Mouse (Mus musculus): ENCODE measurements at regions not wholly inside any gene's neighbourhood (a gene's known extent, or its start where the extent isn't known, plus 50 kb on each side); places are given as distances from the start of the nearest gene placed in this dataset.

DNA sequence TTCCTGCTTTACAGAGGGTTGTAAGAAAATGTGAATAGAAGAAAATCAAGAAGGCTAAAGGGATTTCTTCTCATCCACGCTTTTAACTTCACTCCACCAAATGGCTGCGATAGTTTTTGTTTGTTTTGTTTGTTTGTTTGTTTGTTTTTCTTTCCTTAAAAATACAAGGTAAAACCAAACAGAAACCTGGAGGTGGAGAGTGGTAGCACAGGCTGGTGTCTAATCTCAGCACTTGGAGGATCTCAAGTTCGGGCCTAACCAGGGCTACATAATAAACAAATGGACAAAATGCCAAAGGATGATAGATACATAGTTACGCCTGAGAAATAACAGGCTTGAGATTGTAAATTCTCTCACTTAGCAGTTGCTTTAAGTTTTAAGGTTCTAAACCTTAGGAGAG lies 50.8 kb upstream of the Mboat1 start:
- DNase-seq (ENCODE audit: low spot score), result peak; percentile 26

DNA sequence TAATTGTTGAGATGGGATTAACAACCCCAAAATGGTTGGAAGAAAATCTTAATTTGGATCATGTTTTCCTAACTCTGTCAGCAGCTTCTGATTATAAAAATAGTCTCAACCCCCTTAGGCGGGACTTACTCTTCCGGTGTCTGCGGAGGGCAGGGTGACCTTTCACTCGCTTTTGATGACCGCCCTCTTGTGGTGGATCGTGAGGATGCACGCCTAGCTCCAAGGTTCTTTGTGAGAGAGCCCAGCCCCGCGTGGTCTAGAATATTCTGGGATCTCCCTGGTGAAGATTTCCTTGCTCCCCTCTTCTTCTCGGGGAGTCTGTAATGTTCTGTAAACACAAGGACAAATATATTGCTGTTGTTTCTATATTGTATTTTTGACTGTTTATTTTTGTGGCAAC lies 51.3 kb upstream of the Mboat1 start:
- peak; percentile 97 for DNase-seq (ENCODE audit: low spot score)

DNA sequence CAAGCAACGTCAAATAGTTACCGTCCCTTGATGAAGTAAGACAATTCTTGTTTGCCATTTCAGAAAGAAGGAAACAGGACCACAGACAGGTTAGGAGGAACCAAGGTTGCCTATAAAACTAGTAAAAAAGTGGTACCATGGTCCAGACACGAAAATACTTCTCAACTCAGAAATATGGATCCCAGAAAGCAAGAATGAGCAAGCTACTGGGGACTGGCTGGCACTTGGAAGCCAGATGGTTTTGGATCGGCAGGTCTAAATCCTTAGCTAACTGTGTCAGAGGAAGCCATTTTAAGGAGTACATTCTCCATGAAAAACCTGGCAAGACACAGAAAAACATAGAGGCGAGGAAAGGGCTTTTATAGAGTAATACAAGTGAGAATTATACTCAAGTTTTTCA lies 51.9 kb upstream of the Mboat1 start:
- peak; percentile 2 for DNase-seq (ENCODE audit: low spot score)

DNA sequence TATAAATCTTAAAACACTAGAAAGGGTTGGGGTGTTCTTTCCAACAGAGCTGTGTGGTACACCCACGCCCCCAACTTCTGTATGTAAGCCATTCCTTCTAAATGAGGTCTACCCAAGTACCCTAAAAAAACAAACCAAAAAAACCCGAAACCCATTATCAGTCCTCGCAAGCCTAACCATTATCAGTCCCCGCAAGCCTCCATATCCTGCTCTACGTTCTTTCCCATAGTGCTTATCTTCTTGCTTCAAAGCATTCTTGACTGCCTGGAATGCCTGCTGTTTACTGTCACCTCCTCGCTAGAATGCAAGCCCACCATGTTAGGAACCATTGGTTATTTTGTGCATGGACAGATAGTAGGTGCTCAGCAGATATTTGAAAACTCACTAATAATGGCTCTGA lies 52.3 kb upstream of the Mboat1 start:
- DNase-seq (ENCODE audit: low spot score), result no peak

DNA sequence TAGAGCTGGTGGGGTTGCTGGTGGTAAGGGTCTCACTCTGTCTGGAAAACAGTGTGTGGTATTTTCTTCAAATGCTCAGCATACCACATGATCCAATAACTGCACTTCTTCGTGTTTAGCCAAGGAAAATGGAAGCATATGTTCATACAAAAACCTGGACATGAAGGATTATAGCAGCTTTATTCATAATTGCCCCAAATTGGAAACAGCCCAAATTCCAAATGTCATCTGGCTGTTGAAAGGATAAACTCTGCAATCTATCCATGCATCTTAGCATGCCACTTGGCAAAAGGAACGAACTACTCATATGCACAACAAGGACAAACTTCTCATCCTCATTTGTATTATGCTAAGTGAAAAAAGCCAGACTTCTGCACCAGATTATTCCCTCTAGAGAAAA lies 53.5 kb upstream of the Mboat1 start:
- DNase-seq (ENCODE audit: low spot score), result no peak

DNA sequence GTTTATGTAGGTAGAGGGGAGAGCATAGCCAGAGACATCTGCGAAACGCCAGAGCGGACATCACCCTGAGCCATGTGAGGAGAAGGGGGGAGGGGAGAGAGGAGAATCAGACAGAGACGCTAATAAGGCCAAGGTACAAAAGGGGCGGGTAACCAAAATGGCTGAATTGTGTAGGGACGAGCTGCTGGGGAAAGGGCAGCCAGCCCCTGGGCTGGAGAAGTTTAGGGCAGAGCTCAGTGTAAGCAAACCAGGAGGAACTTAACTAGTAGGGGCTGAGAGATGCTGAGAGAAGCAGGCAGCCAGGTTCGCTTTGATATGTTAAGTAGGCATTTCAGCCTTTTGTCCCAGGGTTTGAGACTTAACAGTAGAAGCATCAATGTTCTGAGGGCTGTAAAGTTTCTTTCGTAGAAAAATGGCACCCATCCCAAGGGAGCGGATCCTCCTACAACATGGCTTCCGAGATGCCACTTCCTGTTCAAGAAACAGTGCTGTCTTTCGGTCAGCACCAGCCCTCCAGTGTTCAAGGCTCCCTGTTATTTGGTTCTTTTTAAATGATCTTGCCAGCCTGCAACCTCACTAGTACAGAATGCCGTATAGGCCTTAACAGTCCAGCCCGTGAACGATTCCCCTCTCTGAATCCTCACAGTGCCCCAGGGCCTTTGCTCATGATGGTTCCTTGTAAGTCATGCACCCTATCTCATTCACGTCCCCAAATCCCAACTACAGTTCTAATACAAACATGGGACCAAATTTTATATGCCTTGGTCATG lies 55.4 kb upstream of the Mboat1 start:
- DNase-seq (ENCODE audit: low spot score), result peak; percentile 17

DNA sequence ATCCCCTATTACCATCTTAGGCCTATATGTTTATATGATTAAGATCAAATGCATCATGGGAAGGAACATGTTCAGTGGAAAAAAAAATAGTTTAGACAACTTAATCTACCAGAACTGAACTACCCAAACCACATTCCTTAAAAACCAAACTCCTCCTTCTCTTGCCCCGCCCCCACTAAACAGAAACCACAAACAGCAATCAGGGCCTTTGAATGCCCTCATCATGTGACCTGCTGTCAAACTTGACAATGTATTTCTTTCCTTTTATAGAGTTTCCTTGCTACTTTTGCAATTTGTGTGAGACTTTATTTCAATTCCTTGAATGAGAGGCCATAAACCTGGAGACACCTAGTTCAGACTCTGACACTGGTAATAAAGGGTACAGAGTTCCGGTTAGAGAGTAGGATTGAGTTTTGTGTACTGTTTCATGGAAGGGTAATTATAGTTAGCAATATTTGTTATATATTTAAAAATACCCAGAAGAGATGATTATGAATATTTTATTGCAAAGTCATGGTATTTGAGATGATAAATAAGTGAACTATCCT lies 61.7 kb upstream of the Mboat1 start:
- DNase-seq (ENCODE audit: low spot score), result no peak

DNA sequence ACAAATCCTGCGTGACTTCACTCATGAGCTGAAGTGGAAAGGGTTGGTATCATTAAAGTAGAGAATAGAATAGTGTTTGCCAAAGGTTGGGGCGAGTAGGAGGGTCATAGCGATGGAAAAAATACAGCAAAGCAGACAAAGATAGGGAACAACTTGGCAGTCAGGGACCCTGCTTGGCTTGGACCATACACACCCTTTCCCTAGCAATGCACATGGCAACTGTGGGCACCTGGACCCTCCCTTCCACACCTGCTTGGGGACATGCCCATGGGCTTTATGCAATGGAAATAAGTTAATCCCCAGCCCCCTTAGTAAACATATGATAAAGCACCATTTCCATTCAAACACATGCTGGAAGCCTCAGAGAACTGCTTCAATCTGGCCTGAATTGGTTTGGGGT lies 62.2 kb upstream of the Mboat1 start:
- DNase-seq (ENCODE audit: low spot score), result no peak

DNA sequence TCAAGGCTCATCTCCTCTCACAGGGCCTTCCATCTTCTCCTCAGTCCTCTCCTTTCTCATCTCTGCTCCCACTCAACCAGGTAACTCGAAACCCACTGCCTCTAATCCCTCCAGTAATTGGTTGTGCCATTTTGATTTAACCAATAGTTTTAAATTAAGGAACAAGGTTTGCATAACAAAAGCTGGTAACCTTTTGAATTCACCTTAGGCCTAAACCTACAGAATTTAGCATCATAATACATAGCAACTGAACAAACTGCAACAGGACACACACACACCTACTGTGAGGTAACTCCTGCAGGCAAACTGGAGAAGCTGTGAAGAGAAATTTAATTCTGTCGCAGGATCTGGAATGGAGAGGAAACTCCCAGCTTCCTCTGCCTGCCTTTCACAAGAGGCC lies 66.9 kb upstream of the Mboat1 start:
- no peak for DNase-seq (ENCODE audit: low spot score)

DNA sequence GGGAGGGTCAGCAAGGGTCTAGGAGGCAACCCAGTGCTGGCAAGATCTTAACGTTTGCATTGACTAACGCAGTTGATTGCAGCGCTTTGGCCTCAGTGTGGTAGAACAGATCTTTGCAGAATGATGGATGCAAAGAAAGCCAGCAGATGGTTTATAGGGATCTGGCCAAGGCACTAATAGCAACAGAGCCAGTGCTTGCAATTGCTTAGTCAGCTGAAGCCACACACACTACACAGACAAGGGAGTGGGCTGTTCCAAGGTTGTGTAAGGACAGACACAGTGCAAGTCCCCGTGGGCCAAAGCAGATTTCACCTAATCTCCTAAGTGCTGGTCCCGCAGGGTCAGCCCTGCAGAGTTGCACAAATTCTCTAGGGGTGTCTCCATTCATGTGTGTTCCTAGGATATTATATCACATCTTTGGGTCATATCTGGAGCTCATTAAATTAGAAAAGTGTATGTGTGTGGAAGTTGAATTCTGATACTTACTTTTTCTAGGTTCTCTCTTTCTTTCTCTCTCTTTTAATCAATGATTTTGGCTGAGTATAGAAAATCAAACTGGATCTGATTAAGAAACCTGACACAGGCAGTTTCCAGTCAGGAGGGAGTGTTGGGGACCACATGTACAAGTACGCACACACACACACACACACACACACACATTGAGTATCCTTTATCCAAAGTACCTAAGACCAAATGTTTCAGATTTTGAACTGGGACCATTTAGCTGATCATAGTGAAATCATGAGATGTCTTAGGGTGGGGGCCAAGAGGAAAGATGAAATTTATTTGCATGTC lies 68.5 kb upstream of the Mboat1 start:
- DNase-seq (ENCODE audit: low spot score), result no peak

DNA sequence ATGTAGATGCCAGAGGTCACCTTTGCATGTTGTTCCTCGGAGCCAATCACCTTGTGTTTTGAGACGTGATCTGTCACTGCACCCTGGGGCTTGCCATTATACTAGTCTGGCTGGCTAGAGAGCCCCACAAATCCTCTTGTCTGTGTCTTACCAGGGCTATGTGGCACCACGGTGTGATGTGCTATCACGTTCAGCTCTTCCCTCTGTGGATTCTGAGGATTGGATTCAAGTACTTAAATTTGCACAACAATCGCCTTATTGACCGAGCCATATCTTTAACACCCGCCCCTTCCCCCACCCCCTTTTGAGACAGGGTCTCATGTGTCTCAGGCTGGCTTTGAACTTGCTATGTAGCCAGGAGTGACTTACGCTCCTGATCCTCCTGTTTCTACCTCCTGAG lies 70.8 kb upstream of the Mboat1 start:
- no peak for DNase-seq (ENCODE audit: low spot score)

DNA sequence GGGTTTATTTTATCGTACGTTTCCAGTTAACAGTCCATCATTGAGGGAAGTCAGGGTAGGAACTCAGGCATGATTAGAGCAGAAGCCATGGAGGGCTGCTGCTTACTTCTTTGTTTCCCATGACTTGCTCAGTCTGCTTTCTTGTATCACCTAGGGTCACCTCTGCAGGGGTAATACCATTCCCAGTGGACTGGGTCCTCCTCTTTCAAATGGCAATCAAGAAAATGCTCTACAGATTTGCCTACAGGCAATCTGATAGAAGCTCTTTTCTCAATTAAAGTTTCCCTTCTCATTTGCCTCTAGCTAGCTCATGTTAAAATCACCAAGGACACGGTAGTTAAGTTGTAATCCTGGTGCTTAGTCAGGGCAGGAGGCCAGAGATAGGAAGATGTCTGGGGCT lies 72.5 kb upstream of the Mboat1 start:
- no peak for DNase-seq (ENCODE audit: low spot score)

DNA sequence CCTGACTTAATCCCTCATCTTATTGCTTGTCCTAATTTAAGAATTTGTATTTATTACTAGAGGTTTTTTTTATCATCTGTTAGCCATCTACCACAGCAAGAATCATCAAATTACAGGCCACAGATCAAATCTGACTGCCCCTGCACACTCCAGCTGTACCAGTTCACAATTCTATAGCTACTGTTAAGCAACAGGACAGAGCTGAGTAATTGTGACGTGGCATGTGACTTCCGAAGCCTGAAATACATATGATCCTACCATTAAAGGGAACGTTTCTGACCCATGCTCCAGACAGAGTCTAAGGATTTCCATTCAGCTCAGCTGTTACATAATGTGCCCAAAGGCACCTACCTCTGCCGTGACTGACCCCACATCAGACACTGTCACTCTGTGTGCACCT lies 74.0 kb upstream of the Mboat1 start:
- no peak for DNase-seq (ENCODE audit: low spot score)

DNA sequence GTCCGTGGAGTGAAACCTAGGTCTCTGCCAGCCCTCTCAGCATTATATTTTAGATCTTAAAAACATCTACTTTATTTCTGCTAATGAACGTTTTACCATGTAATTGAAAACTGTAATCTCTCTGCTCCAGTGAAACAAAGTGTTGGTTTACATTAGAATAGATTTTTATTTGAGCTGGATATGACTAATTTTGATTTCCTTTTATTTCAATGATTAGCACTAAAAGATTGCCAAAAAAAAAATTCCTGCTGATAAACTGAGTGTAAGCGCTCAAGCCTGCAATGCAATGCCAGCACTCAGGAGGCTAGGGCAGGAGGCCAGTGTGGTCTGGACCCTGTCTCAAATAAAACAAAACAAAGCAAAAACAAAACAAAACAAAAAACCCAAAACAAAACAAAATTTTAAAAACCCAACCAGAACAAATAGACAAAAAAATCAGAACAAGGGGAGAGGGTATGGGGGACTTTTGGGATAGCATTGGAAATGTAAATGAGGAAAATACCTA lies 69.3 kb upstream of the E2f3 start:
- DNase-seq (ENCODE audit: low spot score), result no peak

DNA sequence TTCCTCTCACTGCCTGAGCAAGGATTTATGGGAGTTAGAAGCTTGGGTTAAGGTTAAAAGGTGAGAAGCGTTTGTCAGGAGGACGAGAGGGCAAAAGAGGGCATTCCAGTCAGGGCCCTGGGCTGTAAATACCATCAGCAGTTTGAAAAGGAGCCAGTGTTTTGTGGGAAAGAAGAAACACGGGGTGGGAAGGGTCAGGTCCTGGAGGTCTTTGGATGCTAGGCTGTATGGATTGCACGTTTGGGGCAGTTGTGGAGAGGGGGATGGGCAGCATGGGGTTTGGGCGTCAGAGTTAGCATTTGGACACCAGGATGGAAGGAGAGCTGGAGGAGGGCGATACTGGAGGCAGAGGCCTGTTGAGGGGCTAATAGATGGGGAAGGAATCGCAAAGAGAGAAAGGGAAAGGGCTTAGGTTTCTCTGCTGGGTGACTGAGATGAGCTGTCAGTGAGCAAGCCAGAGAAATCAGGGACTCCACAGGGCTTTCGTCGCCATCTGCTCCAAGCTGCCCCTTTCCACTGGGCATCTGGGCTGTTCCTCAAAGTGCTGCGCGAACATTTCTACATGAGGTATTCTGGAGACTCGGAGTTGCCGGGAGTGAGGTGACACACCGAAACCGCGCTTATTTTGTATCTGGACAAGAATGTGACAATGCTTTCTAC lies 66.2 kb upstream of the E2f3 start:
- DNase-seq (ENCODE audit: low spot score), result peak; percentile 74

DNA sequence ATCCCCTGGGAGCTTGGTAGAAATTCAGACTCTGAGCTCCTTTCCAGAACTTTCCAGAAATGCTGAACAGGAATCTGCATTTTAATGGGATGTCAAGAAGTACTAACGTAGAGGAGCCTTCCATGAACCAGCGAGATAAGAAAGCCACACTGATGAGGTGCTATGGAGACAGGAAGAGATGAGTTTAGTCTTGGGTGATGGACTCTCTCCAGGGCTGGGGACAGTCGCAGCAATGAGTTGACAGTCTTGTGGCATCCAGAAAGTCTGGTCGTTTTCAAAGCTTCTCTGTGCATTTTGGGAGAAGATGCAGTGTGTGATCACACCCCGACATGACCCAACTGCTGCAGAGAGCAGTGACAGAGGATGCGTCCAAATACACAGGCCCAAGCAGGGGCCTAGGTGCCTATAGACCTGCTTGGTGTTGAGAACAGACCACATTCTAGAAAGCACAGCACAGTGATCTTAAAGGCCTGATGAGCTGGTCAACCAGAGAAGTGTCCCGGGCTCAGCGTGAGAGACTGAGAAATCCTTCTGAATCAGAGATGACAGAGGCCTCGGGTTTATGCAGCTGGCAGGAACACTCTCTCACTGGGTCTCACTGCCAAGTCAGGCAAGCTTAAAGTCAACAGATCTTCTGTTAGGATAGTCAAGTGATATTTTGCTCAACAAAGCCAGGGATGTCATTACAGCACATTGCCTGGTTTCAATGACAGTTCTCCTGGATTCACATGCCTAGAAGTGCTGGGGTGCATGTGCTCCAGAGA lies 65.1 kb upstream of the E2f3 start:
- DNase-seq (ENCODE audit: low spot score), result no peak

DNA sequence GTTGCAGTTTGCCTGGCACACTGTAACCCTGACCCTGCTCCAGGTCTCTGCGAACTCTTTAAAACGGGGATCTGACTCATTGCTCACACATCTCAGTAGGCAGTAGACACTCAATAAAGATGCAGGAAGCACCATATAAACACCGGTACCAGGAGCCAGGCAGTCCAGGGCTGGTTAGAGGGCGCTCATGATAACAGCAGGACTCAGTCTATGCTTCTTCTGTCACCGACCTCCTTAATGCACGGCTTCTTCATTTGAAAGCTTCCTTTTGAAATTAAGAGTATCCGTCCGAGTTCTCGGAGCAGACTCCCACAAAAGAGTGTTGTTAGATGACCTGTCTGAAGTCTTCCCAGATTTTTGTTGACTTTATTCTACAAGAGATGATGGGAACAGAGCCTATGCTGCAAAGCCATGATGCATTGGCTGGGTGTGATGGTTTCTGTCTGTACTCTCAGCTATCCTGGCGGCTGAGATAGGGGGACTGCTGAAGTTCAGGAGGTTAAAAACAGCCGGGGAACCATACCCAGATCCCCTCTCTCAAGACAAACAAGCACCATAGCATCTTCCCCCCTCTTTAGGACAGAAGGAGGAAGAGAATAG lies 62.5 kb upstream of the E2f3 start:
- no peak for DNase-seq (ENCODE audit: low spot score)

DNA sequence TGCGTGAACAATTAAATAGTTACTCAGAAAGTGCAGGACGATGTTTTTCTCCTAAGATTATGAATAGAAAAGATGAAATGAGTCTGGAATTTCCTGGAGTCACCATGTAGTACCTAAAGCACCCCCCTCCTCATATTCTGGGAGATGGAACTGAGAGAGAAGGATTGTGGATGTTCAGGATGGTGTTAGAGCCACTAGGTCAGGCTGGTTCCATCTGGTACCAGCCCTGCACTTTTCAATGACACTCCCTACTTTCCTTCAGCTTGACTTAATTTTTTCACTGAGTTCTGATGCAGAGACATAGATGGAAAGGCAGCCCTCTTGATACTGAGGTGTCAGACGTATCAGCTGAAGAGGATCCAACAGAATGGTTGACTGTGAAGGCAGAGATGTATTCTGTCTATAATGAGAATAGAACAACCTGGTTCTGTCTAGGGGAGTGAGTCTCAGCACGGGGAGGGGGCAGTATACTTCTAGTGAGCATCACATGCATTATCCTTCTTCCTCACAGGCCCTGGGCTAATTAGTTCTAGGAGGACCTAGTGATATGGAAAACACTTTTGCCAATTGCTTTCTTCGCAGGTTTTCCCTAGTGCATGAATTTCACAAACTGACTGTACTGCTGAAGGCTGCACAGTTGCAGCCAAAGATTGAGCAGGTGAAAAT lies 60.8 kb upstream of the E2f3 start:
- no peak for DNase-seq (ENCODE audit: low spot score)

DNA sequence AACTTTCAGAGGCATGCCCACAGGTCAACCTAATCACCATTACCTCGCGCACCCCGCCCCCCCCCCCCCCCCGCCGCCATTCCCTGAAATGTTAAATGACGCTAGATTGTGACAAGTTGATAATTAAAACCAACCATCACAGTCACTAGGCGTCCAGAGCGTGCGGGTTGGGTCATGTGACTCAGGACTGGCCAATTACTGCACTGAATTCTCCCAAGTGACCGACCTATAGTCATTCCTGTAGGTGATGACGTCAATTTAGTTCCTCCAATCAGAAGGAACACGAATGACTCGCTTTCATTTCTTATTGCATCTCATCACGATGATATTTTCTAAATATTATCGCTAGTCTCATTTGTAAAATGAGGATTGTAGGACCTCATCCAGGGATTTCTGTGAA lies 60.2 kb upstream of the E2f3 start:
- DNase-seq (ENCODE audit: low spot score), result no peak

DNA sequence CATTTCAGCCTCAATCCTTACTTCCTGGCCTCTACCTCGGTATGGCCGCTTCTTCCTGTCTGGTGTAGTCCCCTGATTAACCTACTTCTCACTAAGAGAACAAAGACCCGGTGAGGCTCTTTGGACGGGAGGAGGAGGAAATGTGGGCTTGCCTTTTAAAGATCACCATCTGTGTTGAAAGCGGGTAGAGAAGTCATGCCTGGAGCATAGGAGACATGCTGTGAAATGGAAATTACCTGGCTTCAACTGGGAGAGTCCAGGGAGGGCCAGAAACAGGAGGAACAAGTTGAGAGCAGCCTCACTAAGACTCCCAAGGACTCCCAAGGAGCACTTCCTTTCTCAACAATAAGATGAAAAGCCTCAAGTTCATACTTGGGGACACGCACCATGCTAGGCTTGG lies 59.4 kb upstream of the E2f3 start:
- no peak for DNase-seq (ENCODE audit: low spot score)

DNA sequence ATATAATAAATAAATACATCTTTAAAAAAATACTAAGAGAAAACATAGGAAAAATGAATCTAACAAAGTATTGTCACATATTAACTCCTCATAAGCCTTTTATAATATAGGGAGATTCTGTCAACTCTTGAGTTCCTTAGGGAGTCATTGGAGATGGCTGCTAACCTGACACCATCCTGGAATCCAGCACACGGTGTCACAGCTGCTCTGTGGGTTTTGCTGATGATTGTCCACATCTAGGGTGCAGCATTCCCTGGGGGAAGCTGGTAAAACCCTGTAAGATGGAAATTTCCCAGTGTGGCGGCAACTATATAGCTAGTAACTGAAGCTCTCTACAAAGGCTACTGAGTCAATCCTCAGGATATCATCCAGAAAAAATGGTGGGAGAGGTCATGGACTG lies 58.9 kb upstream of the E2f3 start:
- no peak for DNase-seq (ENCODE audit: low spot score)

All from embryo, embryonic 10.5 days (tissue).